Mouse (Mus musculus): ENCODE results near the gene Ifitm1. TPM values are rescaled to one million over a fixed set of nuclear protein-coding genes. Genes with fewer than 3 reads are reported as not detected.

The Ifitm1 gene
- total and polyA plus RNA-seq, 3 experiments: 0.23 TPM; not detected in 2

DNA sequence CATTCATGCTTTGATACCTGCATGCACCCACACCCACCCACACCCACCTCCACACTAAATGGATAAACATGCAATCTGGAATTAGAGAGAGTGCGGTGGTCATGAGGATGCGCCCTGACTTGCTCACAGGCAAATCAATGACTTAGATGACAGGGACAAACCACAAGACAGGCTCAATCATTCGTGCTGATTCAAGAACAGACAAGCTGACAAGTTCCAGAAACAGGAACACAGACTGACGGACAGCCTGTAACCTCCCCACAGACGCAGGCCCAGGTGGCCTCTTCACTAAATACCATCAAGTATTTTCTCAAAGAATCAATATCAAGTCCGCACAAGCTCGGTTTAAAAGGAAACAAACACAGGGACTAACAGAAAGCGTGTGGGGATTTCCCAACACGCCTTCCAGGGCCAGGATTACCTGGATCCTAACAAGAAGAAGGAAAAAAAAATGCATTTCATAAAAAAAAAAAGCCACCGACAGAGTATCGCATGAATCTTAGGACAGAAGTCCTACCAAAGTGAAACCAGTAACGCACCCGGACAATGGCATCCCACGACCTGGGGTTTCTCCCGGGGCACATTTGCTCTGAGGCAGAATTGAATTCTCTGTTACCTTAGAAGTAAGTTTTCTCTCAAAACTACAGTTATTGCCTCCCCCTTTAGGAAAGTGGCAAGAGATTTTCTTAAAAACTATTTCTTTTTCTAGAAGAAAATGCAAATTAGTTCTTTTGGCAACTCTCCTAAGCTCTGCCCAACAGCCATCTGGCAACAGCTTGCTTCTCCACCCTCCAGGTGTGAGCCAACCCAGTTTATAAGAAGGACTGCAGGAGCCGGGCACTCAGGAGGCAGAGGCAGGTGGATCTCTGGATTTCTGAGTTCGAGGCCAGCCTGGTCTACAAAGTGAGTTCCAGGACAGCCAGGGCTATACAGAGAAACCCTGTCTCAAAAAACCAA lies 20.4 kb downstream of the Ifitm1 start:
- Histone ChIP-seq H3K27me3 (ENCODE audit: control insufficient read depth in 1 of 2, insufficient read depth in 2 of 2, low read length in 2 of 2) (peaks cover 0 to 4% of the 10 kb centered on the region in 2 experiments; a peak in 3 of 4 replicates), H3K27ac (ENCODE audit: control insufficient read depth, low read depth, low read length) (no peak overlapping the region), H3K4me3 (ENCODE audit: control insufficient read depth in 1 of 2, insufficient read depth in 1 of 2, low read depth in 2 of 2, low read length in 2 of 2) (no peak overlapping the region), H3K79me2 (ENCODE audit: control insufficient read depth, insufficient read depth, low read length, poor library complexity) (no peaks in the 10 kb centered on the region), H3K9me3 (replicated peaks; ENCODE audit: insufficient read depth, low read length) (no peaks in the 10 kb centered on the region), H3K36me3 (ENCODE audit: control insufficient read depth in 1 of 2, insufficient read depth in 2 of 2, low read length in 2 of 2) (no peaks in the 10 kb centered on the region), H3K4me1 (ENCODE audit: control insufficient read depth in 1 of 2, insufficient read depth in 2 of 2, low read length in 2 of 2) (no peaks in the 10 kb centered on the region), H3K9ac (ENCODE audit: control insufficient read depth, low read depth, low read length, poor library complexity, severe bottlenecking) (no peak overlapping the region)
- no peak for DNase-seq (ENCODE audit: low read depth, low spot score)
- no peak for TF ChIP-seq RCOR1 (IDR thresholded peaks at IDR 0.05; ENCODE audit: low read depth, low read length)
- TF ChIP-seq MXI1 (IDR thresholded peaks at IDR 0.05; ENCODE audit: low read depth, low read length): no peak
- TF ChIP-seq POLR2A (IDR thresholded peaks at IDR 0.05; ENCODE audit: control insufficient read depth in 1 of 2, insufficient read depth in 1 of 2, low read depth in 1 of 2, low read length in 2 of 2, poor library complexity in 1 of 2): no peak
- no peak for TF ChIP-seq TBP (IDR thresholded peaks at IDR 0.05; ENCODE audit: low read depth, low read length)
- no peak for TF ChIP-seq KAT2A (conservative IDR thresholded peaks at IDR 0.05; ENCODE audit: low read depth, low read length)
- no peak for TF ChIP-seq USF2 (IDR thresholded peaks at IDR 0.05; ENCODE audit: borderline replicate concordance in 1 of 2, insufficient read depth in 1 of 2, low read depth in 1 of 2, low read length in 2 of 2)
- TF ChIP-seq POLR2AphosphoS5 (IDR thresholded peaks at IDR 0.05; ENCODE audit: borderline replicate concordance, low read depth, low read length): no peak
- TF ChIP-seq MAFK (IDR thresholded peaks at IDR 0.05; ENCODE audit: borderline replicate concordance, low read depth, low read length): no peak

DNA sequence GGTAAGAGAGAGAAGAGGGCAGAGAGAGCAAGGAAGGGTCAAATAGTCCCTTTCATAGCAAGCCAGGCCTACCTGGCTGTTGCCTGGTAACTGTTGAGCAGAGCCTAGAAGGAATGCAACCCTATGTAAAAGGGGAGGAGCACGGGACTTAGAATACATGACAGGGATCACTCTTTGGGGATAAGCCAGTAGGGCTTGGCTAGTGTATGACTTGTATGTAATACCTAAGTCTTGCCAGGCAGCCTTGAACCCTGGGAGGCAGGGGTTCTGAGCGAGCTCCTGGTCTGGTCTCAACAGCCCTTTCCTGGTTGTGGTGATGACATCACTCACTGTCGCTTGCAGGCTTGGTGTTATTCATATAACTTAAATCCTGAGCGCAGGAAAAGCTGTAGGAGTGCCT lies 22.0 kb downstream of the Ifitm1 start:
- Histone ChIP-seq H3K27ac (ENCODE audit: control insufficient read depth, low read depth, low read length) (no peak overlapping the region), H3K79me2 (ENCODE audit: control insufficient read depth, insufficient read depth, low read length, poor library complexity) (no peaks in the 10 kb centered on the region), H3K27me3 (ENCODE audit: control insufficient read depth in 1 of 2, insufficient read depth in 2 of 2, low read length in 2 of 2) (peaks cover 0 to 4% of the 10 kb centered on the region in 2 experiments; a peak in 3 of 4 replicates), H3K36me3 (ENCODE audit: control insufficient read depth in 1 of 2, insufficient read depth in 2 of 2, low read length in 2 of 2) (no peaks in the 10 kb centered on the region), H3K4me1 (ENCODE audit: control insufficient read depth in 1 of 2, insufficient read depth in 2 of 2, low read length in 2 of 2) (no peaks in the 10 kb centered on the region), H3K9me3 (replicated peaks; ENCODE audit: insufficient read depth, low read length) (no peaks in the 10 kb centered on the region), H3K4me3 (ENCODE audit: control insufficient read depth in 1 of 2, insufficient read depth in 1 of 2, low read depth in 2 of 2, low read length in 2 of 2) (no peak overlapping the region), H3K9ac (ENCODE audit: control insufficient read depth, low read depth, low read length, poor library complexity, severe bottlenecking) (no peak overlapping the region)
- TF ChIP-seq MYB (IDR thresholded peaks at IDR 0.05; ENCODE audit: low read depth, low read length): no peak
- no peak for TF ChIP-seq BHLHE40 (IDR thresholded peaks at IDR 0.05; ENCODE audit: borderline replicate concordance, low read depth, low read length)
- no peak for DNase-seq (ENCODE audit: low read depth, low spot score)

- Histone ChIP-seq H3K27me3 (ENCODE audit: control insufficient read depth in 1 of 2, insufficient read depth in 2 of 2, low read length in 2 of 2) (peaks cover 0 to 4% of the 10 kb centered on the region in 2 experiments; a peak in 3 of 4 replicates), H3K4me3 (ENCODE audit: control insufficient read depth in 1 of 2, insufficient read depth in 1 of 2, low read depth in 2 of 2, low read length in 2 of 2) (no peak overlapping the region), H3K4me1 (ENCODE audit: control insufficient read depth in 1 of 2, insufficient read depth in 2 of 2, low read length in 2 of 2) (no peaks in the 10 kb centered on the region), H3K27ac (ENCODE audit: control insufficient read depth, low read depth, low read length) (no peak overlapping the region), H3K79me2 (ENCODE audit: control insufficient read depth, insufficient read depth, low read length, poor library complexity) (no peaks in the 10 kb centered on the region), H3K9me3 (replicated peaks; ENCODE audit: insufficient read depth, low read length) (no peaks in the 10 kb centered on the region), H3K36me3 (ENCODE audit: control insufficient read depth in 1 of 2, insufficient read depth in 2 of 2, low read length in 2 of 2) (no peaks in the 10 kb centered on the region), H3K9ac (ENCODE audit: control insufficient read depth, low read depth, low read length, poor library complexity, severe bottlenecking) (no peak overlapping the region)
- TF ChIP-seq RAD21 (IDR thresholded peaks at IDR 0.05; ENCODE audit: low read depth, low read length) (no peak), POLR2AphosphoS2 (IDR thresholded peaks at IDR 0.05; ENCODE audit: low read length) (no peak), BHLHE40 (IDR thresholded peaks at IDR 0.05; ENCODE audit: borderline replicate concordance, low read depth, low read length) (no peak), CTCF (IDR thresholded peaks at IDR 0.05 in 2 of 3, conservative IDR thresholded peaks at IDR 0.05 in 1 of 3; ENCODE audit: control insufficient read depth in 1 of 3, insufficient read depth in 1 of 3, low read depth in 2 of 3, low read length in 3 of 3, poor library complexity in 1 of 3, severe bottlenecking in 1 of 3) (no peak), TCF12 (IDR thresholded peaks at IDR 0.05; ENCODE audit: low read depth, low read length) (no peak), ETS1 (IDR thresholded peaks at IDR 0.05; ENCODE audit: low read depth, low read length) (no peak), ZC3H11A (IDR thresholded peaks at IDR 0.05; ENCODE audit: low read depth, low read length) (no peak), USF1 (IDR thresholded peaks at IDR 0.05; ENCODE audit: low read depth, low read length) (no peak), EP300 (IDR thresholded peaks at IDR 0.05; ENCODE audit: low read depth in 1 of 2, low read length in 2 of 2) (no peak), POLR2A (IDR thresholded peaks at IDR 0.05; ENCODE audit: control insufficient read depth in 1 of 2, insufficient read depth in 1 of 2, low read depth in 1 of 2, low read length in 2 of 2, poor library complexity in 1 of 2) (no peak), MXI1 (IDR thresholded peaks at IDR 0.05; ENCODE audit: low read depth, low read length) (no peak), MYC (IDR thresholded peaks at IDR 0.05; ENCODE audit: low read depth, low read length) (no peak), ZNF384 (IDR thresholded peaks at IDR 0.05; ENCODE audit: low read depth, low read length) (no peak), ZKSCAN1 (IDR thresholded peaks at IDR 0.05; ENCODE audit: low read depth, low read length) (no peak)
- no peak for DNase-seq (ENCODE audit: low read depth, low spot score)
Observed at GRCm38 (mm10) chr7:140990185-140990584, 23.2 kb downstream of the Ifitm1 start.
